ENCODE assay signal across 10 mouse cellular contexts in the genomic region with DNA sequence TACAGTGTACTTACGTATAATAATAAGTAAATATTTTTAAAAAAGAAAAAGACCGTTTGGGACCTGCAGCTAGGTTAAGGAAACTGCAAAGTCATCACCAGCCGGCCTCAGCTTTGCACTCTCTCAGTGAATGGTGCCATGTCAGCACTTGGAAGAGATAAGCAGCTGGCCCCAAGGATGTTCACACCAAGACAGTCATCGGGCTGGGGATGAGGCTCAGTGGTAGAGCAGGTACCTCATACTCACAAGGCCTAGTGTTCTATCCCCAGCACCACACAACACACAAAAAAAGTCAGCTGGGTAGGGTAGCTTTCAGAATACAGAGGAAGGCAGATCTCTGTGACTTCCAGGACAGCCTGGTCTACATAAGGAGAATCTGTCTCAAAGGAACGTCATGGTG. TPM values are rescaled to one million over a fixed set of nuclear protein-coding genes. Genes with fewer than 3 reads are reported as not detected.
DNase-seq lines count a peak whose midpoint lies in the region; ATAC-seq and TF ChIP-seq lines count a peak whose summit lies in the region.
"Had no signal": no experiment of that assay in that cellular context is flagged by ENCODE, and none has a peak within 500 bp of the region (broad histone marks: within the 10 kb centered on the region; RNA-seq: fewer than 3 reads in every experiment).

No protein-coding gene starts in this region.

- H3K4me1 ChIP-seq in kidney, embryonic 15.5 days: peaks cover 28% of the 10 kb centered on the region
- peaks cover 0 to 4% of the 10 kb centered on the region in 2 experiments; a peak in 1 of 4 replicates for H3K4me1 ChIP-seq in ES-E14 (ENCODE audit: control insufficient read depth in 2 of 2, insufficient read depth in 2 of 2, low read length in 2 of 2, poor library complexity in 1 of 2)
- H3K4me1 ChIP-seq in liver, embryonic 13.5 days (replicated peaks): peaks cover 53% of the 10 kb centered on the region

- H3K9ac ChIP-seq in kidney, embryonic 15.5 days: no peak overlapping the region
- H3K9ac ChIP-seq in ES-E14 (ENCODE audit: insufficient read depth, low read depth, low read length, poor library complexity, severe bottlenecking): no peak overlapping the region
- H3K9ac ChIP-seq in liver, embryonic 13.5 days: peak overlapping the region; percentile 98

- in situ Hi-C loops in ES-E14 (cut with MboI; ENCODE audit: low sequenced_read_pairs in 2 of 2, unreplicated experiment in 2 of 2): no loop called here

- no peaks in the 10 kb centered on the region for H3K9me3 ChIP-seq in kidney, embryonic 15.5 days (replicated peaks)
- no peaks in the 10 kb centered on the region for H3K9me3 ChIP-seq in ES-E14 (ENCODE audit: control insufficient read depth, insufficient read depth, low read depth, low read length)
- no peaks in the 10 kb centered on the region for H3K9me3 ChIP-seq in liver, embryonic 13.5 days (replicated peaks)

- H3K36me3 ChIP-seq in kidney, embryonic 15.5 days: peaks cover 48% of the 10 kb centered on the region
- peaks cover 17% of the 10 kb centered on the region for H3K36me3 ChIP-seq in ES-E14 (ENCODE audit: control insufficient read depth, insufficient read depth, low read length, poor library complexity, severe bottlenecking)
- H3K36me3 ChIP-seq in liver, embryonic 13.5 days: peaks cover 56% of the 10 kb centered on the region

- H3K27ac ChIP-seq in kidney, embryonic 15.5 days: no peak overlapping the region
- no peak overlapping the region; the same call in 1 of the 2 replicates for H3K27ac ChIP-seq in ES-E14 (ENCODE audit: insufficient read depth, low read depth, low read length, poor library complexity, severe bottlenecking)
- H3K27ac ChIP-seq in liver, embryonic 13.5 days: peak overlapping the region; percentile 96

- no peak overlapping the region for H3K4me2 ChIP-seq in kidney, embryonic 15.5 days
- peak overlapping the region; percentile 91 for H3K4me2 ChIP-seq in liver, embryonic 13.5 days

- no peaks in the 10 kb centered on the region for H3K27me3 ChIP-seq in kidney, embryonic 15.5 days
- H3K27me3 ChIP-seq in liver, embryonic 13.5 days: no peaks in the 10 kb centered on the region

- intact Hi-C loops in left cerebral cortex, postnatal 36 days (cut with DNase I): loop anchor here (5.0 kb wide), 1 partner anchor 37 kb away; the partner anchor contains the start of gene Eloa

- WGBS in kidney, embryonic 15.5 days: 92% methylated on average over 5 of the region's 5 CpGs
- 32% methylated on average over 5 of the region's 5 CpGs for WGBS in liver, embryonic 13.5 days (ENCODE audit: insufficient replicate concordance)

- no peak for DNase-seq in kidney, postnatal 36 days
- no peak for DNase-seq in ES-E14 (ENCODE audit: low read depth, low spot score)
- peak; percentile 89 for DNase-seq in c-Kit-positive CD71-positive TER-119-positive erythroid progenitor cells, embryonic 14.5 days (ENCODE audit: low spot score)
- DNase-seq in liver, embryonic 13.5 days: peak; percentile 87
- DNase-seq in layer of hippocampus, postnatal 25 days (ENCODE audit: extremely low spot score in 1 of 2, low spot score in 1 of 2): no peak
- DNase-seq in layer of hippocampus, adult 9-10 months (ENCODE audit: low spot score): no peak
- no peak for DNase-seq in left cerebral cortex, postnatal 36 days (ENCODE audit: low spot score in 2 of 2)
- DNase-seq: layer of hippocampus, postnatal 36 days had no signal

- ATAC-seq in kidney, embryonic 15.5 days (replicated peaks; ENCODE audit: low FRiP score): no peak
- ATAC-seq in liver, embryonic 13.5 days (ENCODE audit: low read depth): peak; percentile 87
- ATAC-seq: intestine, postnatal 0 days had no signal

- 0 out of 2 replicates have a peak overlapping the region, but pooled peaks have one; percentile 97 for H3K4me3 ChIP-seq in kidney, embryonic 15.5 days (replicated peaks)
- no peak overlapping the region for H3K4me3 ChIP-seq in ES-E14 (ENCODE audit: insufficient read depth in 1 of 2, low read depth in 1 of 2, low read length in 2 of 2, poor library complexity in 1 of 2, severe bottlenecking in 1 of 2)
- H3K4me3 ChIP-seq in liver, embryonic 13.5 days (replicated peaks): peak overlapping the region; percentile 84

TF ChIP-seq in ES-E14, 5 proteins besides CTCF, POLR2A, EP300 and RAD21:
- TF ChIP-seq MAFK (IDR thresholded peaks at IDR 0.05; ENCODE audit: insufficient read depth, low read depth, low read length) (peak; percentile 7; the same call in 1 of the 2 replicates), HCFC1 (IDR thresholded peaks at IDR 0.05; ENCODE audit: borderline replicate concordance, insufficient read depth, low read length) (no peak)
TF ChIP-seq in ES-E14: peak in this region for 1.

RNA-seq across cellular contexts. Expression of gene Pithd1, which starts 1.9 kb away (rescaled TPM):
- 52.6 and 52.7 TPM in 2 replicates for polyA plus RNA-seq in kidney, embryonic 15.5 days (2015; fragmentation: Nextera tagmentation; extraction: Ambion mirVana)
- 35.3 and 41.6 TPM in 2 replicates for total RNA-seq in ES-E14 (2012; rRNA removed)
- polyA plus RNA-seq in liver, embryonic 13.5 days (2015; fragmentation: Nextera tagmentation; extraction: Ambion mirVana): 99.8 and 111 TPM in 2 replicates
- total RNA-seq in layer of hippocampus, postnatal 25 days (2021): 10 to 100 TPM; 84.3 to 89.7 TPM
- 10 to 100 TPM; 82.7 to 91.9 TPM for total RNA-seq in left cerebral cortex, postnatal 36 days (2021)

RNA-seq across cellular contexts. Expression of gene Lypla2, which starts 12.8 kb away (rescaled TPM):
- polyA plus RNA-seq in kidney, embryonic 15.5 days (2015; fragmentation: Nextera tagmentation; extraction: Ambion mirVana): 120 and 131 TPM in 2 replicates
- total RNA-seq in ES-E14 (2012; rRNA removed): 23.8 and 33.0 TPM in 2 replicates
- polyA plus RNA-seq in liver, embryonic 13.5 days (2015; fragmentation: Nextera tagmentation; extraction: Ambion mirVana): 48.9 and 49.7 TPM in 2 replicates
- 100 to 1,000 TPM in 1 of 2 experiments, 10 to 100 TPM in 1; 94.7 to 110 TPM for total RNA-seq in layer of hippocampus, postnatal 25 days (2021)
- total RNA-seq in left cerebral cortex, postnatal 36 days (2021): 10 to 100 TPM; 80.0 to 86.1 TPM

RNA-seq across cellular contexts. Expression of gene Gale, which starts 21.7 kb away (rescaled TPM):
- 35.2 and 36.7 TPM in 2 replicates for polyA plus RNA-seq in kidney, embryonic 15.5 days (2015; fragmentation: Nextera tagmentation; extraction: Ambion mirVana)
- 31.1 and 33.0 TPM in 2 replicates for total RNA-seq in ES-E14 (2012; rRNA removed)
- polyA plus RNA-seq in liver, embryonic 13.5 days (2015; fragmentation: Nextera tagmentation; extraction: Ambion mirVana): 35.6 and 35.7 TPM in 2 replicates
- 10 to 100 TPM; 23.1 to 31.6 TPM for total RNA-seq in layer of hippocampus, postnatal 25 days (2021)
- 10 to 100 TPM; 22.4 to 24.1 TPM for total RNA-seq in left cerebral cortex, postnatal 36 days (2021)

RNA-seq across cellular contexts. Expression of gene Eloa, which starts 36.4 kb away (rescaled TPM):
- polyA plus RNA-seq in kidney, embryonic 15.5 days (2015; fragmentation: Nextera tagmentation; extraction: Ambion mirVana): 40.0 and 40.6 TPM in 2 replicates
- total RNA-seq in ES-E14 (2012; rRNA removed): 14.0 and 21.4 TPM in 2 replicates
- 27.7 and 35.1 TPM in 2 replicates for polyA plus RNA-seq in liver, embryonic 13.5 days (2015; fragmentation: Nextera tagmentation; extraction: Ambion mirVana)
- total RNA-seq in layer of hippocampus, postnatal 25 days (2021): 10 to 100 TPM; 31.3 to 31.4 TPM
- total RNA-seq in left cerebral cortex, postnatal 36 days (2021): 10 to 100 TPM; 27.7 to 29.4 TPM

RNA-seq across cellular contexts. Expression of gene Hmgcl, which starts 38.9 kb away (rescaled TPM):
- polyA plus RNA-seq in kidney, embryonic 15.5 days (2015; fragmentation: Nextera tagmentation; extraction: Ambion mirVana): 77.2 and 80.2 TPM in 2 replicates
- 15.6 and 17.4 TPM in 2 replicates for total RNA-seq in ES-E14 (2012; rRNA removed)
- polyA plus RNA-seq in liver, embryonic 13.5 days (2015; fragmentation: Nextera tagmentation; extraction: Ambion mirVana): 71.9 and 73.5 TPM in 2 replicates
- 10 to 100 TPM; 34.0 to 37.1 TPM for total RNA-seq in layer of hippocampus, postnatal 25 days (2021)
- total RNA-seq in left cerebral cortex, postnatal 36 days (2021): 10 to 100 TPM; 28.9 to 30.6 TPM

Comparison
In these comparisons a context has a peak if more than half of its experiments do, and no peak if none do; other contexts are left out.
1. H3K4me3 ChIP-seq: peak in kidney, embryonic 15.5 days (single experiment) and liver, embryonic 13.5 days (single experiment); none in ES-E14 (0 of 2).
2. DNase-seq: peak in c-Kit-positive CD71-positive TER-119-positive erythroid progenitor cells, embryonic 14.5 days (single experiment) and liver, embryonic 13.5 days (single experiment); none in kidney, postnatal 36 days (0 of 2), ES-E14 (single experiment), layer of hippocampus, postnatal 25 days (0 of 2), layer of hippocampus, adult 9-10 months (single experiment) and left cerebral cortex, postnatal 36 days (0 of 2).